Mouse (Mus musculus) lung, adult 2 months (tissue): Measurements from ENCODE around the gene Olfr960.

ENCODE experiments used
- CTCF ChIP-seq: fragments of 200-500 bp; IDR thresholded peaks from 2 replicates; pipeline ENCODE4 v1.5.1; 2011; ENCODE audit warnings: mild to moderate bottlenecking, low read length, control low read depth; ENCODE audit not compliant: insufficient read depth
- POLR2A ChIP-seq: fragments of 200-500 bp; IDR thresholded peaks from 2 replicates; pipeline ENCODE4 v1.6.1; 2011; ENCODE audit warnings: low read depth, mild to moderate bottlenecking, control low read depth, low read length, borderline replicate concordance; ENCODE audit errors: extremely low read depth

- TF ChIP-seq CTCF (no peak), POLR2A (no peak)
These were observed 17.8 kb upstream of the Olfr960 start for GRCm38 (mm10) chr9:39603333-39603845.
